Mouse (Mus musculus): ENCODE results near the gene Cops7a. TPM values are rescaled to one million over a fixed set of nuclear protein-coding genes. Genes with fewer than 3 reads are reported as not detected.

Gene Cops7a
- polyA plus RNA-seq, 1 experiment = 142 TPM

DNA sequence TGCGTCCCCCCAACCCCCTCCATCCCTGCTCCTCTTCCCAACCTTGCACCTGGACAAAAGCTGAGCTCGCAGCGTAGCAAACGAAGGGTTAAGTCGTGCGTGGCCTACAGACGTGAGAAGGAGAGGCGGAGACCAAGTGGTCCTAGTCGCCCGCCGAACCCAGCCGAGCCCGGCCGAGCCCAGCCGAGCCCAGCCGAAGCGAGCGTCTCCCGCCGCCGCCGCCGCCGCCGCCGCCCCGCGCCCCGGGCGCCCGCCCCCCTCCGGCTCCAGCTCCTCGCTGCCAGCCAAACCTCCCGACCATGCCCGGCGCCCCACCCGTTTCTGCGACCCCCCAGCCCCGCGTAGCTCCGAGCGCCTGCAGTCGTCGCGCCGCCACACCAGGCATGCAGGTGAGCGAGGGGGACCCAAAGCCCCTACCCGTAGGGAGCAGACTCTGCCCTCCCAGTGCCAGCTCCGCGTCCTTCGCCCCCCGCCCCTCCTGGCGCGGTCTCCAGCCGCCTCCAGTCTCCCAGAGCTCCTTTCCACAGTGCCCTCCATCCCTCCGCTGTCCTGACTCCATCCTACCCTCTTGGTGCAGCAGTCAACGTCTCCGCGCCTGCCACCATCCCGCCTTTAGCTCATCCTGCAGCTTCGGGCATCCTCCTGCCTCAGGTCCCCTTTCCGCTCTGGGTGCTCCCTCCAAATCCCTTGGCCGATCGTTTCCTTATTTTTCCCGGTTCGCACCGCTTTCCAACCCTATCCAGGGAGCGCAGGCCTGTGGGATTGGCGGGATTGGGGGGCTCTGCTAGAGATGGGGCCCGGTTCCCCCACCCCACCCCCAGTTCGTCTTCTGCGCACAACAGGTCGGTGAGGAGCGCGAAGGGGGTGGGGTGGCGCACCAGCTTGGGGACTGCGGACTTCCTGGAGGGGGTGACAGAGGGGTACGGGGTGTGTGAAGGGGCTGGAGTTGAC, 31.5 kb upstream of the Cops7a start, which contains the start of gene Pianp:
Gene Pianp (plus strand): TSS at position 144 of the 951 bp plus-strand sequence.
- TF ChIP-seq SRF (IDR thresholded peaks at IDR 0.05; ENCODE audit: control insufficient read depth, insufficient read length, low read depth) (no peak), TCF12 (IDR thresholded peaks at IDR 0.05; ENCODE audit: insufficient read depth, poor library complexity, severe bottlenecking) (no peak), CEBPB (IDR thresholded peaks at IDR 0.05; ENCODE audit: insufficient read depth, poor library complexity, severe bottlenecking) (no peak), POLR2AphosphoS2 (IDR thresholded peaks at IDR 0.05; ENCODE audit: insufficient read length, low read depth) (no peak), POLR2A (IDR thresholded peaks at IDR 0.05; ENCODE audit: insufficient read length, low read depth) (no peak), TCF3 (IDR thresholded peaks at IDR 0.05; ENCODE audit: insufficient read length, low read depth) (no peak), MAX (IDR thresholded peaks at IDR 0.05; ENCODE audit: low read depth) (no peak), MYOD1 (IDR thresholded peaks at IDR 0.05; ENCODE audit: control insufficient read depth in 1 of 3, insufficient read length in 2 of 3, low read depth in 2 of 3) (no peak)
- Histone ChIP-seq H3K36me3 (ENCODE audit: control insufficient read depth, insufficient read depth) (no peaks in the 10 kb centered on the region), H3K27me3 (ENCODE audit: control insufficient read depth, insufficient read depth, insufficient read length) (peaks cover 9% of the 10 kb centered on the region), H3K79me2 (ENCODE audit: control insufficient read depth, insufficient read depth) (no peaks in the 10 kb centered on the region), H3K4me3 (no peak within 1 kb of the TSS), H3K4me2 (ENCODE audit: low read depth) (peak within 1 kb of the TSS; percentile 67), H3ac (ENCODE audit: control insufficient read depth, insufficient read length) (no peak within 1 kb of the TSS)

DNA sequence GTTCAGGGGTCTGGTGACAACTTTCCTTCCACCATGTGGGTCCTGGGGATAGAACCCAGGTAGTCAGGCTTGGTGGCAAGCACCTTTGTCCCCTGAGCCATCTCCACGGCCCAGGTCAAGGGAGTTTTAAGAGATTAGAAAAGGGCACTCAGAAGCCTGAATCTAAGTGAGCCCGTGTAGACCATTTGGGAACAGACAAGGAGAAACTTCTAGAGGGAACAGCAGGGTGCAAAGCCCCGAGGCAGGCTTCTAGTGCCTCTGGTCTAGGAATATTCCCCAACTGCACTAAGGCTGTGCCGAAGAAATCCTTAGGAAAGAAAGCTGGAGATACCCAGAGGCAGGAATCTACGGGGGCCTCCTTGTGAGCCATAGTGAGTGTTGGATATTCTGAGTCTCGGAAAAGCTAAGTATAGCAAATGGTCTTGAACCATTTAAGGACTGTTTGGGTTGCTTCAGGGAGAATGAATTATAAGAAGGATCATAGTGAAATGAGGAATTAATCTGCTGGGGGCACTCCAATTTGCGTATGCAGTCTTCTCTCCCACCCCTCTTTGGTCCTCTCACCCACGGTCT, 30.6 kb upstream of the Cops7a start:
- H3K27me3 ChIP-seq (ENCODE audit: control insufficient read depth, insufficient read depth, insufficient read length) = peaks cover 9% of the 10 kb centered on the region
- H3K79me2 ChIP-seq (ENCODE audit: control insufficient read depth, insufficient read depth) = no peaks in the 10 kb centered on the region

DNA sequence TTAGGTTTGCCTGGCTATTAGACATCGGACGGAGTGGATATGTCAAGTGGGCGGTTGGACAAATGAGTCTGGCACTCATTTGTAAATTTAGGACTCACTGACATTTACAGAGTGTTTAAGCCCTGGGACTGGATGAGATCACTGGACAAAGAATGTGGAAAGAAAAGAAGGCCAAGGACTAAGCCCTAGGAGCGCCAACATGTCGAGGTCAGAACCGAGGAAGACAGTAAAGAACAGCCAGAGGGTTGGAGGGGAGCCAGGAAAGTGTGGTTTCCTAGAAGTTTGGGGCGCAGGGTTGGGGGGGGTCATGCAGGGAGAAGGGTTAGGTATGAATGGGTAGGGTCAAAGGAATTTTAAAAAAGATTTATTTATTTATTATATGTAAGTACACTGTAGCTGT, 29.9 kb upstream of the Cops7a start:
- Histone ChIP-seq H3K36me3 (ENCODE audit: control insufficient read depth, insufficient read depth) (no peaks in the 10 kb centered on the region), H3ac (ENCODE audit: control insufficient read depth, insufficient read length) (no peak overlapping the region), H3K4me3 (no peak overlapping the region), H3K4me2 (ENCODE audit: low read depth) (no peak overlapping the region), H3K79me2 (ENCODE audit: control insufficient read depth, insufficient read depth) (no peaks in the 10 kb centered on the region), H3K27me3 (ENCODE audit: control insufficient read depth, insufficient read depth, insufficient read length) (peaks cover 9% of the 10 kb centered on the region)
- TF ChIP-seq USF1 (IDR thresholded peaks at IDR 0.05; ENCODE audit: low read depth) (no peak), SRF (IDR thresholded peaks at IDR 0.05; ENCODE audit: control insufficient read depth, insufficient read length, low read depth) (no peak), POLR2A (IDR thresholded peaks at IDR 0.05; ENCODE audit: insufficient read length, low read depth) (no peak), E2F4 (IDR thresholded peaks at IDR 0.05; ENCODE audit: insufficient read depth) (no peak), MYOG (IDR thresholded peaks at IDR 0.05; ENCODE audit: control insufficient read depth in 1 of 3, insufficient read depth in 1 of 3, insufficient read length in 2 of 3, low read depth in 2 of 3) (no peak), MAX (IDR thresholded peaks at IDR 0.05; ENCODE audit: low read depth) (no peak), MYOD1 (IDR thresholded peaks at IDR 0.05; ENCODE audit: control insufficient read depth in 1 of 3, insufficient read length in 2 of 3, low read depth in 2 of 3) (no peak), TCF3 (IDR thresholded peaks at IDR 0.05; ENCODE audit: insufficient read length, low read depth) (no peak), TCF12 (IDR thresholded peaks at IDR 0.05; ENCODE audit: insufficient read depth, poor library complexity, severe bottlenecking) (no peak), REST (IDR thresholded peaks at IDR 0.05; ENCODE audit: insufficient read depth, insufficient read length) (no peak), POLR2AphosphoS2 (IDR thresholded peaks at IDR 0.05; ENCODE audit: insufficient read length, low read depth) (no peak), CEBPB (IDR thresholded peaks at IDR 0.05; ENCODE audit: insufficient read depth, poor library complexity, severe bottlenecking) (no peak)

More for the DNA sequence above, 30.6 kb upstream of the Cops7a start:
- H3K36me3 ChIP-seq (ENCODE audit: control insufficient read depth, insufficient read depth) = no peaks in the 10 kb centered on the region
- no peak overlapping the region for H3K4me2 ChIP-seq (ENCODE audit: low read depth)
- no peak for TF ChIP-seq POLR2A (IDR thresholded peaks at IDR 0.05; ENCODE audit: insufficient read length, low read depth)
- TF ChIP-seq TCF3 (IDR thresholded peaks at IDR 0.05; ENCODE audit: insufficient read length, low read depth) = no peak
- TF ChIP-seq USF1 (IDR thresholded peaks at IDR 0.05; ENCODE audit: low read depth) = no peak
- H3ac ChIP-seq (ENCODE audit: control insufficient read depth, insufficient read length) = no peak overlapping the region
- no peak overlapping the region for H3K4me3 ChIP-seq

DNA sequence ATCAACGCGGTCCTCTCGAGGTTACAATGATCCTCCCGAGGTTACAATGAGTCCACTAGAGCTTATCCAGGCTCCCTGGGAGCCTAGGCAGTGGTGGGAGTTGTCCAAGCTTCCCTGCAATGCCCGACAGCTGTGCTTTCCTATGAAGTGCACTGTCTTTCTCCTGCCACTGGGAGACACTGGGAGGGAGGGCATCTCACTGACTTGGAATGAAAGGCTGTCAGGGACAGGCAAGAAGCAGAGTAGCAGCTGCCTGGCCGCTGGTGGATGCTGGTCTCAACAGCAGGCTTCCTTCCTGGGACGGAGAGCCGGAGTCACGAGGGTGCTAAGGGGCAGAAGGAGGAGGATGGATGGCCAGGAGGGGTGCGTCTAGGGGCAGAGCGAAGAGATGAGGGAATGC, 28.5 kb upstream of the Cops7a start:
- H3K4me2 ChIP-seq (ENCODE audit: low read depth) = no peak overlapping the region

More for the DNA sequence above, 28.5 kb upstream of the Cops7a start:
- H3K4me3 ChIP-seq = no peak overlapping the region
- H3K27me3 ChIP-seq (ENCODE audit: control insufficient read depth, insufficient read depth, insufficient read length) = peaks cover 9% of the 10 kb centered on the region
- no peak overlapping the region for H3ac ChIP-seq (ENCODE audit: control insufficient read depth, insufficient read length)
- H3K36me3 ChIP-seq (ENCODE audit: control insufficient read depth, insufficient read depth) = no peaks in the 10 kb centered on the region
- no peaks in the 10 kb centered on the region for H3K79me2 ChIP-seq (ENCODE audit: control insufficient read depth, insufficient read depth)
- TF ChIP-seq POLR2A (IDR thresholded peaks at IDR 0.05; ENCODE audit: insufficient read length, low read depth) = no peak
- TF ChIP-seq MYOG (IDR thresholded peaks at IDR 0.05; ENCODE audit: control insufficient read depth in 1 of 3, insufficient read depth in 1 of 3, insufficient read length in 2 of 3, low read depth in 2 of 3) = peak in 2 of 3 experiments; percentile 15 to 53
- no peak for TF ChIP-seq E2F4 (IDR thresholded peaks at IDR 0.05; ENCODE audit: insufficient read depth)
- TF ChIP-seq MYOD1 (IDR thresholded peaks at IDR 0.05; ENCODE audit: control insufficient read depth in 1 of 3, insufficient read length in 2 of 3, low read depth in 2 of 3) = peak; percentile 63 to 75 (median 68)
- no peak for TF ChIP-seq CEBPB (IDR thresholded peaks at IDR 0.05; ENCODE audit: insufficient read depth, poor library complexity, severe bottlenecking)
- TF ChIP-seq USF1 (IDR thresholded peaks at IDR 0.05; ENCODE audit: low read depth) = no peak
- TF ChIP-seq SRF (IDR thresholded peaks at IDR 0.05; ENCODE audit: control insufficient read depth, insufficient read length, low read depth) = no peak
- TF ChIP-seq TCF3 (IDR thresholded peaks at IDR 0.05; ENCODE audit: insufficient read length, low read depth) = no peak
- no peak for TF ChIP-seq POLR2AphosphoS2 (IDR thresholded peaks at IDR 0.05; ENCODE audit: insufficient read length, low read depth)
- TF ChIP-seq TCF12 (IDR thresholded peaks at IDR 0.05; ENCODE audit: insufficient read depth, poor library complexity, severe bottlenecking) = no peak
- TF ChIP-seq MAX (IDR thresholded peaks at IDR 0.05; ENCODE audit: low read depth) = no peak
- no peak for TF ChIP-seq REST (IDR thresholded peaks at IDR 0.05; ENCODE audit: insufficient read depth, insufficient read length)
